Mouse (Mus musculus): ENCODE measurements around the gene Tex2. TPM values are rescaled to one million over a fixed set of nuclear protein-coding genes. Genes with fewer than 3 reads are reported as not detected.
"Not testable (repeated sequence)": the region's sequence is repeated elsewhere in the genome, so short reads cannot be mapped to it uniquely, and the experiment has no call there.

Tex2 gene
- polyA plus RNA-seq, 1 experiment from 2014 or later: 9.3 TPM

GRCm38 (mm10) chr11:106591183-106591582 is 22.0 kb downstream of the Tex2 start:
- no peaks in the 10 kb centered on the region for H3K9me3 ChIP-seq (replicated peaks)
- H3K36me3 ChIP-seq: 0 out of 2 replicates have a peak, but pooled peaks cover 2% of the 10 kb centered on the region
- H3K4me1 ChIP-seq: peaks cover 23% of the 10 kb centered on the region
- 86% methylated on average over 11 of the region's 11 CpGs for WGBS
- H3K4me2 ChIP-seq: no peak overlapping the region
- H3K9ac ChIP-seq: no peak overlapping the region
- no peaks in the 10 kb centered on the region for H3K27me3 ChIP-seq
- no peak for ATAC-seq (replicated peaks; ENCODE audit: low FRiP score)
- no peak overlapping the region for H3K4me3 ChIP-seq (replicated peaks)
- H3K27ac ChIP-seq: no peak overlapping the region

- Histone ChIP-seq H3K27ac (no peak overlapping the region), H3K4me1 (peaks cover 23% of the 10 kb centered on the region), H3K4me2 (no peak overlapping the region), H3K4me3 (replicated peaks) (no peak overlapping the region), H3K27me3 (no peaks in the 10 kb centered on the region), H3K36me3 (0 out of 2 replicates have a peak, but pooled peaks cover 2% of the 10 kb centered on the region), H3K9ac (no peak overlapping the region), H3K9me3 (replicated peaks) (no peaks in the 10 kb centered on the region)
- 47% methylated on average over 5 of the region's 5 CpGs for WGBS
- ATAC-seq (replicated peaks; ENCODE audit: low FRiP score): no peak
These were observed 23.1 kb downstream of the Tex2 start for GRCm38 (mm10) chr11:106590143-106590542.

GRCm38 (mm10) chr11:106588781-106589180 is 24.4 kb downstream of the Tex2 start:
- Histone ChIP-seq H3K4me1 (peaks cover 23% of the 10 kb centered on the region), H3K36me3 (0 out of 2 replicates have a peak, but pooled peaks cover 2% of the 10 kb centered on the region), H3K9ac (no peak overlapping the region), H3K4me2 (no peak overlapping the region), H3K27ac (no peak overlapping the region), H3K27me3 (no peaks in the 10 kb centered on the region), H3K4me3 (replicated peaks) (no peak overlapping the region), H3K9me3 (replicated peaks) (no peaks in the 10 kb centered on the region)
- WGBS: 37% methylated on average over 8 of the region's 8 CpGs
- no peak for ATAC-seq (replicated peaks; ENCODE audit: low FRiP score)

GRCm38 (mm10) chr11:106587786-106588519 is 25.3 kb downstream of the Tex2 start:
- H3K9me3 ChIP-seq (replicated peaks): no peaks in the 10 kb centered on the region
- no peak overlapping the region for H3K9ac ChIP-seq
- H3K4me1 ChIP-seq: peaks cover 26% of the 10 kb centered on the region
- no peak overlapping the region for H3K4me3 ChIP-seq (replicated peaks)
- H3K27ac ChIP-seq: no peak overlapping the region
- H3K4me2 ChIP-seq: no peak overlapping the region
- no peaks in the 10 kb centered on the region for H3K27me3 ChIP-seq
- WGBS: 73% methylated on average over 10 of the region's 10 CpGs
- no peak for ATAC-seq (replicated peaks; ENCODE audit: low FRiP score)
- no peaks in the 10 kb centered on the region for H3K36me3 ChIP-seq

- ATAC-seq (replicated peaks; ENCODE audit: low FRiP score): no peak
- Histone ChIP-seq H3K36me3 (no peaks in the 10 kb centered on the region), H3K4me3 (replicated peaks) (no peak overlapping the region), H3K27me3 (no peaks in the 10 kb centered on the region), H3K27ac (no peak overlapping the region), H3K4me1 (peaks cover 5% of the 10 kb centered on the region), H3K9ac (no peak overlapping the region), H3K4me2 (no peak overlapping the region), H3K9me3 (replicated peaks) (no peaks in the 10 kb centered on the region)
- WGBS: 89% methylated on average over 1 of the region's 1 CpGs
These were observed 29.4 kb downstream of the Tex2 start for GRCm38 (mm10) chr11:106583801-106584200.

- Histone ChIP-seq H3K9ac (no peak overlapping the region), H3K9me3 (replicated peaks) (no peaks in the 10 kb centered on the region), H3K4me2 (no peak overlapping the region), H3K4me3 (replicated peaks) (no peak overlapping the region), H3K36me3 (no peaks in the 10 kb centered on the region), H3K27me3 (no peaks in the 10 kb centered on the region), H3K4me1 (peaks cover 3% of the 10 kb centered on the region; the same call in 1 of the 2 replicates), H3K27ac (no peak overlapping the region)
- 91% methylated on average over 10 of the region's 10 CpGs for WGBS
- no peak for ATAC-seq (replicated peaks; ENCODE audit: low FRiP score)
These were observed 31.9 kb downstream of the Tex2 start for GRCm38 (mm10) chr11:106581357-106581756.

GRCm38 (mm10) chr11:106580468-106580867 is 32.8 kb downstream of the Tex2 start:
- 88% methylated on average over 8 of the region's 8 CpGs for WGBS
- H3K9me3 ChIP-seq (replicated peaks): no peaks in the 10 kb centered on the region

GRCm38 (mm10) chr11:106579957-106580356 is 33.3 kb downstream of the Tex2 start:
- no peak overlapping the region for H3K4me3 ChIP-seq (replicated peaks)
- H3K36me3 ChIP-seq: no peaks in the 10 kb centered on the region
- H3K4me2 ChIP-seq: no peak overlapping the region
- H3K9me3 ChIP-seq (replicated peaks): no peaks in the 10 kb centered on the region
- H3K27me3 ChIP-seq: no peaks in the 10 kb centered on the region
- WGBS: 52% methylated on average over 5 of the region's 5 CpGs
- no peak overlapping the region for H3K9ac ChIP-seq
- no peak for ATAC-seq (replicated peaks; ENCODE audit: low FRiP score)
- peaks cover 7% of the 10 kb centered on the region; the same call in 1 of the 2 replicates for H3K4me1 ChIP-seq
- no peak overlapping the region for H3K27ac ChIP-seq

More at GRCm38 (mm10) chr11:106580468-106580867, 32.8 kb downstream of the Tex2 start:
- no peak for ATAC-seq (replicated peaks; ENCODE audit: low FRiP score)
- Histone ChIP-seq H3K9ac (no peak overlapping the region), H3K27ac (no peak overlapping the region), H3K4me1 (peaks cover 3% of the 10 kb centered on the region; the same call in 1 of the 2 replicates), H3K4me3 (replicated peaks) (no peak overlapping the region), H3K4me2 (no peak overlapping the region), H3K36me3 (no peaks in the 10 kb centered on the region), H3K27me3 (no peaks in the 10 kb centered on the region)

- Histone ChIP-seq H3K9ac (no peak overlapping the region), H3K4me2 (no peak overlapping the region), H3K9me3 (replicated peaks) (no peaks in the 10 kb centered on the region), H3K4me1 (peaks cover 12% of the 10 kb centered on the region; the same call in 1 of the 2 replicates), H3K27me3 (no peaks in the 10 kb centered on the region), H3K27ac (no peak overlapping the region), H3K4me3 (replicated peaks) (no peak overlapping the region), H3K36me3 (no peaks in the 10 kb centered on the region)
- 84% methylated on average over 2 of the region's 2 CpGs for WGBS
- ATAC-seq (replicated peaks; ENCODE audit: low FRiP score): no peak
These were observed 34.1 kb downstream of the Tex2 start for GRCm38 (mm10) chr11:106579146-106579545.

GRCm38 (mm10) chr11:106577624-106578355 is 35.4 kb downstream of the Tex2 start:
- ATAC-seq (replicated peaks; ENCODE audit: low FRiP score); H3K4me2 ChIP-seq; H3K27me3 ChIP-seq; H3K9ac ChIP-seq; H3K9me3 ChIP-seq (replicated peaks); H3K4me3 ChIP-seq (replicated peaks); H3K36me3 ChIP-seq; H3K27ac ChIP-seq: not testable (repeated sequence)
- H3K4me1 ChIP-seq: peaks cover 21% of the 10 kb centered on the region
- WGBS: 94% methylated on average over 10 of the region's 10 CpGs

- 73% methylated on average over 9 of the region's 9 CpGs for WGBS
- H3K9ac ChIP-seq: no peak overlapping the region
- H3K36me3 ChIP-seq: no peaks in the 10 kb centered on the region
- no peak overlapping the region for H3K27ac ChIP-seq
- H3K4me1 ChIP-seq: peaks cover 35% of the 10 kb centered on the region
- no peak overlapping the region for H3K4me3 ChIP-seq (replicated peaks)
- no peaks in the 10 kb centered on the region for H3K27me3 ChIP-seq
- ATAC-seq (replicated peaks; ENCODE audit: low FRiP score): no peak
- H3K4me2 ChIP-seq: no peak overlapping the region
- no peaks in the 10 kb centered on the region for H3K9me3 ChIP-seq (replicated peaks)
These were observed 38.8 kb downstream of the Tex2 start for GRCm38 (mm10) chr11:106574456-106574855.
